Mouse (Mus musculus): ENCODE measurements around the gene Frat1.

GRCm38 (mm10) chr19:41828941-41829340 lies 829 bp upstream of the Frat1 start:
- TF ChIP-seq CTCF (IDR thresholded peaks at IDR 0.05; ENCODE audit: borderline replicate concordance, extremely low read depth, insufficient read depth, insufficient read length) (no peak), POLR2A (IDR thresholded peaks at IDR 0.05; ENCODE audit: borderline replicate concordance, extremely low read depth, insufficient read depth, insufficient read length, poor library complexity, severe bottlenecking) (no peak)

Data from brain, embryonic 14.5 days (tissue).